Mouse (Mus musculus) liver, postnatal 0 days (tissue): ENCODE data around the gene Gbe1.

Experiments
- CTCF ChIP-seq: sonication (generic); IDR thresholded peaks from 2 replicates; pipeline ENCODE4 v1.5.1; 2016; ENCODE audit warnings: antibody characterized with exemption, low read depth
- EP300 ChIP-seq: IDR thresholded peaks from 2 replicates; pipeline ENCODE4 v1.6.1; 2016; ENCODE audit warnings: antibody characterized with exemption, low read depth, mild to moderate bottlenecking

DNA sequence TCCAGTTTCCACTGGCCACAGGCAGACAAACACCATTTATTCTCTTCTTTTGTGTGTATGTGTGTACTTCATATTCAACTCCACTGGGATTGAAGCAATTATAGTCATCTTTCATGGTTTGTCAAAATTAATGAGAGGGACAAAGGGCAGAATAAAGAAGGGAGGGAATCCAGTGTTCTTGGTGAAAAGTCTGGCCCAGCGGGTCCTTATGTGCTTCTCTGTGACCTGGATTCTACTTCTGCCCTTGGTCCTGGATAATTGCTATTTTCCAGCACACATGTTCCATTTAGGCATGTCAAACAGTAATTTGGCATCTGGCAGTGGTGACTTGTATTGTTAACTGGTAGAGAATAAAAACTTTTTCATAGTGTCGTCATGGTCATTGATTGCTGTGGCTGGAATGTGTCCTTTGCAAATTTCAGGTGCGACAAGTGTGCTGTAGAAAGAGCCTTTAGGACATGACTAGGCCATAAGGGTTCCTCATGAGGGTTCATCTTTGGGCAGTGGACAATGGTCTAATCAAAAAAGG is 2.2 kb downstream of the Gbe1 start:
- TF ChIP-seq CTCF (no peak), EP300 (no peak)
